Comparison of ENCODE assay signal across 21 mouse cellular contexts in the genomic region with DNA sequence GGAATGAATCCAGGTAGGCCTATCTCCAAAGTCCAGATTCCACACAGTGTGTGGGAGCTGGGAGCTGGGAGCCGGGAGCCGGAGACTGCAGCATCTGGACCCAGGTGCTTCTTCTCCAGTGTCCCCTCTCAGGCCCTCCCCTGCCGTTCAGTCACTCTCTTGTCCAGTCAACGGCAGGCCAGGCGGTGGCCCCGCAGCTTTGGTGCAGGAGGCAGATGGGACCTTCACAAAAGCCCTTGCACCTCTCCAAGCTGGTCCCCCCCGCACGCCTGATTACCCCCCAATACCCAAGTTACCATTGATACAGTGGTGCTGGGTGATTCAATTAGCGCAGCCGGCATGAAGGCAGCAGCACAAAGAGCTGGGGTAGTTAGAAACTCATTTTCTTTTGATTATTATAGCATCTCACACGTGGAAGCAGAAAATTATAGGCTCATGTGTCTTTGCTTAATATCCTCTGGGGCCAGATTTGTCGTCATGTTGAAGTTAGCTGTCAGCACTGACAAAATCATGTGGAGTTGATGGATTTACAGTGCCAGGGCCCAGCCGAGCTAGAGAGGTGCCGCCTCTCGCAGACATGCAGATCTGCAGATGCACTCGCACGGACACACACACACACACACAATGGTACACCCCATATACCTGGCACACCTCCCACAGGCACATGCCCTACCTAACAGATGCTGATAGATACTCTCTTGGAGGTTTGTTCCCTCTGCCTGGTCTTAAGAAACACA. TPM values are rescaled to one million over a fixed set of nuclear protein-coding genes. Genes with fewer than 3 reads are reported as not detected.
A peak's percentile ranks its signal among the peaks of the same experiment; 100 is the strongest.
DNase-seq lines count a peak whose midpoint lies in the region; ATAC-seq and TF ChIP-seq lines count a peak whose summit lies in the region.
"Had no signal": no experiment of that assay in that cellular context is flagged by ENCODE, and none has a peak within 500 bp of the region (broad histone marks: within the 10 kb centered on the region; RNA-seq: fewer than 3 reads in every experiment).

No protein-coding gene starts in this region.

- WGBS in forebrain, embryonic 16.5 days, result 14% methylated on average over 17 of the region's 17 CpGs
- WGBS in hindbrain, postnatal 0 days, result 28% methylated on average over 17 of the region's 17 CpGs

- peak; percentile 80 for DNase-seq in brain, embryonic 14.5 days (ENCODE audit: low read depth)
- DNase-seq in hindbrain, postnatal 0 days (ENCODE audit: low spot score), result peak; percentile 67
- DNase-seq in neural tube, embryonic 10.5 days (ENCODE audit: extremely low spot score, low spot score), result peak; percentile 43
- no peak for DNase-seq in thymus, postnatal 10 days (ENCODE audit: low spot score in 2 of 2)
- no peak for DNase-seq in right cerebral cortex, postnatal 36 days (ENCODE audit: low spot score in 2 of 2)
- no peak for DNase-seq in left cerebral cortex, adult 11 months (ENCODE audit: low spot score)
- DNase-seq: cerebellum, postnatal 36 days; heart, postnatal 14 days; kidney, postnatal 25 days; layer of hippocampus, adult 9-11 months; lung, embryonic 14.5 days; right cerebral cortex, adult 18-20 months had no signal

- H3K4me2 ChIP-seq in forebrain, embryonic 16.5 days (ENCODE audit: low read length), result no peak overlapping the region
- no peak overlapping the region for H3K4me2 ChIP-seq in hindbrain, postnatal 0 days (ENCODE audit: low read depth, low read length)
- H3K4me2 ChIP-seq: embryonic facial prominence, embryonic 12.5 days; lung, embryonic 14.5 days had no signal

- no peak overlapping the region for H3K27ac ChIP-seq in forebrain, embryonic 16.5 days (ENCODE audit: low read length)
- H3K27ac ChIP-seq in hindbrain, postnatal 0 days, result no peak overlapping the region
- H3K27ac ChIP-seq: embryonic facial prominence, embryonic 12.5 days had no signal

- no peaks in the 10 kb centered on the region for H3K9me3 ChIP-seq in forebrain, embryonic 16.5 days (ENCODE audit: control insufficient read depth, low read length)
- H3K9me3 ChIP-seq in hindbrain, postnatal 0 days (ENCODE audit: low read length), result no peaks in the 10 kb centered on the region
- H3K9me3 ChIP-seq: embryonic facial prominence, embryonic 12.5 days; megakaryocyte, embryonic 14.5 days had no signal

- H3K4me1 ChIP-seq in forebrain, embryonic 16.5 days (replicated peaks; ENCODE audit: control insufficient read depth, insufficient read depth, low read length), result peaks cover 11% of the 10 kb centered on the region
- H3K4me1 ChIP-seq in hindbrain, postnatal 0 days (ENCODE audit: insufficient read depth, low read length), result no peaks in the 10 kb centered on the region
- H3K4me1 ChIP-seq: embryonic facial prominence, embryonic 12.5 days; megakaryocyte, embryonic 14.5 days had no signal

- TF ChIP-seq POLR2A in brain, embryonic 14.5 days (IDR thresholded peaks at IDR 0.05; ENCODE audit: borderline replicate concordance, extremely low read depth, insufficient read depth, insufficient read length, poor library complexity, severe bottlenecking), result no peak

- H3K9ac ChIP-seq in forebrain, embryonic 16.5 days (replicated peaks; ENCODE audit: low read depth, low read length), result no peak overlapping the region
- no peak overlapping the region for H3K9ac ChIP-seq in hindbrain, postnatal 0 days (replicated peaks; ENCODE audit: low read length)
- H3K9ac ChIP-seq: embryonic facial prominence, embryonic 12.5 days; lung, embryonic 14.5 days had no signal

- H3K36me3 ChIP-seq in forebrain, embryonic 16.5 days (ENCODE audit: control insufficient read depth, insufficient read depth), result no peaks in the 10 kb centered on the region
- H3K36me3 ChIP-seq in hindbrain, postnatal 0 days (ENCODE audit: insufficient read depth, low read length), result no peaks in the 10 kb centered on the region
- H3K36me3 ChIP-seq: embryonic facial prominence, embryonic 12.5 days had no signal

- ATAC-seq in forebrain, embryonic 16.5 days, result peak; percentile 62; the same call in 1 of the 2 replicates
- peak; percentile 55 for ATAC-seq in hindbrain, postnatal 0 days
- no peak for ATAC-seq in granulocyte monocyte progenitor cell, adult 5-6 weeks (replicated peaks; ENCODE audit: poor library complexity, severe bottlenecking)
- ATAC-seq: intestine, postnatal 0 days had no signal

- TF ChIP-seq CTCF in brain, embryonic 14.5 days (IDR thresholded peaks at IDR 0.05; ENCODE audit: borderline replicate concordance, extremely low read depth, insufficient read depth, insufficient read length), result no peak
- no peak for TF ChIP-seq CTCF in hindbrain, postnatal 0 days (IDR thresholded peaks at IDR 0.05; ENCODE audit: low read depth)

- H3K27me3 ChIP-seq in forebrain, embryonic 16.5 days (replicated peaks; ENCODE audit: control insufficient read depth, insufficient read depth, low read length), result peaks cover 9% of the 10 kb centered on the region
- no peaks in the 10 kb centered on the region for H3K27me3 ChIP-seq in hindbrain, postnatal 0 days (ENCODE audit: insufficient read depth, low read length)

- no peak overlapping the region for H3K4me3 ChIP-seq in forebrain, embryonic 16.5 days (replicated peaks; ENCODE audit: low read length)
- H3K4me3 ChIP-seq in hindbrain, postnatal 0 days (ENCODE audit: low read length), result no peak overlapping the region
- H3K4me3 ChIP-seq: embryonic facial prominence, embryonic 12.5 days; megakaryocyte, embryonic 14.5 days had no signal

RNA-seq across cellular contexts. Expression of a gene that starts 53.6 kb away (rescaled TPM):
- polyA plus RNA-seq in brain, embryonic 14.5 days (2012; rRNA removed), result 36.2 and 64.4 TPM in 2 replicates
- polyA plus RNA-seq in forebrain, embryonic 16.5 days (2015; fragmentation: Nextera tagmentation; extraction: Ambion mirVana), result 2.7 and 3.0 TPM in 2 replicates
- 49.7 and 52.0 TPM in 2 replicates for total RNA-seq in hindbrain, postnatal 0 days (2014; rRNA removed)
- polyA plus RNA-seq in hindbrain, postnatal 0 days (2015; fragmentation: Nextera tagmentation; extraction: Ambion mirVana), result 28.9 and 32.0 TPM in 2 replicates
- total RNA-seq in granulocyte monocyte progenitor cell, adult 5-6 weeks (2014; fragmentation: Nextera tagmentation), result not detected in 2 replicates
- not detected in 2 replicates for total RNA-seq in granulocyte monocyte progenitor cell, adult 5-6 weeks (2017)
- total RNA-seq: gastrocnemius, adult 8-10 months; heart, postnatal 14 days; left cerebral cortex, postnatal 36 days; liver, adult 2 months had no signal
- polyA plus RNA-seq: liver, adult 2 months; lung, embryonic 14.5 days; spleen, adult 2 months had no signal

Comparison
In these comparisons a context has a peak if more than half of its experiments do, and no peak if none do; other contexts are left out.
1. DNase-seq: peak in brain, embryonic 14.5 days (single experiment), hindbrain, postnatal 0 days (single experiment) and neural tube, embryonic 10.5 days (single experiment); none in thymus, postnatal 10 days (0 of 2), right cerebral cortex, postnatal 36 days (0 of 2) and left cerebral cortex, adult 11 months (single experiment).